Mouse (Mus musculus): Measurements from ENCODE around the gene C1qa. TPM values are rescaled to one million over a fixed set of nuclear protein-coding genes. Genes with fewer than 3 reads are reported as not detected.

The C1qa gene
- total RNA-seq, 2 experiments from 2014 or later: 0.57 to 1.2 TPM

GRCm38 (mm10) chr4:136904767-136905539, 6.3 kb upstream of the C1qa start:
- no peak for ATAC-seq (replicated peaks; ENCODE audit: poor library complexity)

- no peak for ATAC-seq (replicated peaks; ENCODE audit: poor library complexity)
These were observed 551 bp upstream of the C1qa start for GRCm38 (mm10) chr4:136899154-136899553.

DNA sequence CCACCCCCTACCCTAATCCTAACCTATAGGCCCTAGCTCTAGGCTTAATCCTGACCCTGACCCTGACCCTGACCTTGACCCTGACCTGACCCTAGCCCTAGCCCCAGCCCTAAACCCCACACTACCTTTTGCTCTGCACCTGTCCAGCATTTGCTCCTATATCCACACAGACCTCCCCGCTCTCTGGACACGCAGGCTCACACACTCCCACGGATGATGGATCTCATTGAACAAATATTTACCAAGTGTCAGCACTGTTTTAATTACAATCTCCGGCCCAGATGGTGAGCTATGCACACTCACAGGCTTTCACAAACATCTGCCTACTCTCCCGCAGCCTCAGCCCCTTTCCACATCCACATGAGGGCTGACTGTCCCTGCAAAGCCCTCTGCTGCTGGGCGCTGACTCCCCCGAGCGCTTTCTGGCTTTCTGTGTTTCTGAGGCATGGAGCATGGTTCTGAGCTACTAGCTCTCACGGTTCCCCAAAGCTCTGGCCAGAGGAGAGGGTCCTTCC, 462 bp downstream of the C1qa start:
- no peak for ATAC-seq (replicated peaks; ENCODE audit: poor library complexity)

DNA sequence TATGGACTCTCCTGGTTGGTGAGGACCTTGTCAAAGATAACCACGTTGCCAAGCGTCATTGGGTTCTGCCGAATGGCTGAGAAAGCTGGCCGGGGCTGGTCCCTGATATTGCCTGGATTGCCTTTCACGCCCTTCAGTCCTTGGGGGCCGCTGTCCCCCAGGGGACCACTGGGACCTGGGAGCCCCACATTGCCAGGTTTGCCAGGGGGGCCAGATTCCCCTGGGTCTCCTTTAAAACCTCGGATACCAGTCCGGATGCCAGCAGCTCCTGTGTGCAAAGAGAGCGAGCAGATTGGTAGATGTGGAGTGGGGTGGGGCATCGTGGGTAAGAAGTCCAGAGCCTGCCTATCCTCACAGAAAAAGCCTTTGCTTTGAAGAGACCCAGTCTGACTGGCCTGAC, 2.1 kb downstream of the C1qa start:
- no peak for ATAC-seq (replicated peaks; ENCODE audit: poor library complexity)

DNA sequence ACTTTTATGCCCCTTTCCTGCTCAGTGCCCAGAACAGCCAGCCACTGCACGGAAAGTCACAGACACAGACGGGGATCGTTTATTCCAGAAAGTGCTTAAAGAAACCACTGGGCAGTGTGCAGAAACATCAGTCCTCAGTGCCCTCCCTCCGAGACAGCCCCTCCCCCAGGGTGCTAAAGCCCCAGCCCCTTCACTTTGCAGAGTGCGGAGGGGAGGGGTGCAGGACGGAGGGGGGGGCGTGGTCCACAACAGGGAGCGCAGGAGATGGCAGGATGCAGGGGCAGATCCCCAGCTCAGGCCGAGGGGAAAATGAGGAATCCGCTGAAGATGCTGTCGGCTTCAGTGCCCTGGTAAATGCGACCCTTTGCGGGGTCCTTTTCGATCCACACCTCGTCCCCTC, 2.7 kb downstream of the C1qa start:
- no peak for ATAC-seq (replicated peaks; ENCODE audit: poor library complexity)

DNA sequence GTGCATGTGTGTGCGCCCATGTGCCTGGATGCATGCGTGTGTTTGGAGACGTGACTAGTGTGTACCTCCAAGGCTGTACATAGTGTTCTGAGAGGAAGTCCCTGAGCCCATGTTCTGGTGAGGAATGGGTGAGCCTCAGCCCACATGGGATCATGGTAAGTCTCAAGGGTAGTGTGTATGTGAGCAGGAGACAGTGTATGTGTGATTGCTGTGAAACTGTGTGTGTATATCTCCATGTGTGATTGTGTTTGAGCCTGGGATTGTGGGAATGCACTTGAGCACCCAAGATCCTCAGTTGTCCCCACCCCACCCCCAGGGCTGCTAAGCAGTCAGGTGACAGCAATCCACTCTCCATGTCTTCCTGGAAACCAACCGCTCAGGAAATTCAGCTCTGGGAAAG, 3.8 kb downstream of the C1qa start:
- no peak for ATAC-seq (replicated peaks; ENCODE audit: poor library complexity)

- peak; percentile 51 for ATAC-seq (replicated peaks; ENCODE audit: poor library complexity)
These were observed 4.7 kb downstream of the C1qa start for GRCm38 (mm10) chr4:136893691-136894543.

GRCm38 (mm10) chr4:136892811-136893210, 5.8 kb downstream of the C1qa start, which contains the start of gene C1qc:
C1qc (minus strand) TSS chr4:136893065.
- peak; percentile 74 for ATAC-seq (replicated peaks; ENCODE audit: poor library complexity)

DNA sequence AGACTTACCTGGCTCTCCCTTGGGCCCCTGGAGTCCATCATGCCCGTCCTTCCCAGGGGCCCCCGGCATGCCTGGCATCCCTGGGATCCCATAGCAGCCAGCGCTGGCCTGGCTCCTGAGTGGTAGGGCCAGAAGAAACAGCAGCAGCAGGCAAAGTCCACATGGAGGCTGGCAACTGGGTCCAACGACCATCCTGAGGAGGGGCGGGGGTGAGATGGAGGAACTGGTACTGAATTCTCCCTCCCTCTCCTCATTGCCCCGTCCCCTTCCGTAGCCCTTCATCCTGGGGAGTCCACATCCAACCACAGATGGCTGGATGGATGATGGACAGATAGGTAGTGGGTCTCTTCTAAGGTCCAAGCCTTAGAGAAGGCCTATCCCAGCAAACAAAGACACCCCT, 6.2 kb downstream of the C1qa start:
- no peak for ATAC-seq (replicated peaks; ENCODE audit: poor library complexity)

DNA sequence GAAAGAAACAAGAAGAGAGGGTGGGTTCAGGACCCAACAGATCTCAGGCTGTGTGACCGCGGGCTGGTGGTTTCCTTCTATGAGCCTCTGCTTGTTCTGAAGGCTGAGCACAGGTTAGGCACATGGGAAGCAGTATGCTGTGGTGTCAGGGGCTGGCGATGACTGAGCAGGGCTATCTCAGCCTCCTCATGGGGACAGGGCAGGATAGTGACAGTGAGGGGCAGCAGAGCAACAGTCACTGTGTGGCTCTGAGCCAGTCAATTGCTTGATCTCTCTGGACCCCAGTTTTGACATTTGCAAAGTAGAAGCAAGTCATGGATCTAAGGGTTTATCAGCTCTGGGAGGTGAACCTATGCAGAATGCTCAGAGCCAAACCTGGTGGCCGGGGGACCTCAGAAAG, 7.5 kb downstream of the C1qa start:
- no peak for ATAC-seq (replicated peaks; ENCODE audit: poor library complexity)

- ATAC-seq (replicated peaks; ENCODE audit: poor library complexity): no peak
These were observed 8.6 kb downstream of the C1qa start for GRCm38 (mm10) chr4:136889981-136890380.

- ATAC-seq (replicated peaks; ENCODE audit: poor library complexity): no peak
These were observed 10.9 kb downstream of the C1qa start for GRCm38 (mm10) chr4:136887714-136888113.

DNA sequence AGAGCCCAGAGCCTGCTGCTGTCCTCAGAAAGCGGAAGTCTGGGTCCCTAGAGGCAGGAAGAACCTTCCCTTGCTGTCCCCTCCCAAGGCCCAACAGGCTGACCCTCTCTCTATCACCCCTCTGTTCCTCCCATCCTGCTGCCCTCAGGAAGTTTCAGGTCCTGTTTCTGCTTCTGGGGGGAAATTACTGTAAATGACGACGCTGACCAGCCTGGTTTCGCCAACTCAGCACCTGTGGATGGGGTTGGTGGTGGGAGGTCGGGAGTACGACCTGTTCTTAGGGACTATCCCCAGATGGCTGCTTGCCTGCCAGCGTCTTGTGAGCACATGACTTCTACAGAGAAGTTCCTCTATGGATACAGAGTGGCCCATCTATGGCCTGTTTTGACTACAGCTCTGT, 12.5 kb downstream of the C1qa start, which contains the start of gene C1qb:
Gene C1qb, minus strand, starts transcription at position 87 of the 400 bp plus-strand sequence.
- ATAC-seq (replicated peaks; ENCODE audit: poor library complexity): no peak

DNA sequence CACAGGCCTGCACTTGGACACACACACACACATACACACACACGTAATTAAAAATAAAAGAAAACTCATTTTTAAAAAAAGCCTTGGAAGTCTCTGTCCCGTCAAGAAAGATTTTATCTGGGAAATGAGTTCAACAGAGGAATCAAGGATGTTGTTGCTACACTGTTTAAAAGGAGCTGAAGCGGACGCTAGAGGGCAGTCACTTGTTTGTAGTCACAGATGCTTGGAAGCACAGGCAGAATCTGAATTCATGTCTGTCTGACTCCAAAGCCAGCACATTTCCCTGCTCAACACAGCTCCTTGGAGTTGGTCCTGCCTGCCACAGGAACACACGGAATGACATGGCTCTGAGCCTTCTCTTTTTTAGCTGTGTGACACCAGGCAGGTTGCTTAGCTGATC, 20.0 kb downstream of the C1qa start:
- no peak for ATAC-seq (replicated peaks; ENCODE audit: poor library complexity)

GRCm38 (mm10) chr4:136878171-136878570, 20.4 kb downstream of the C1qa start:
- ATAC-seq (replicated peaks; ENCODE audit: poor library complexity): no peak

DNA sequence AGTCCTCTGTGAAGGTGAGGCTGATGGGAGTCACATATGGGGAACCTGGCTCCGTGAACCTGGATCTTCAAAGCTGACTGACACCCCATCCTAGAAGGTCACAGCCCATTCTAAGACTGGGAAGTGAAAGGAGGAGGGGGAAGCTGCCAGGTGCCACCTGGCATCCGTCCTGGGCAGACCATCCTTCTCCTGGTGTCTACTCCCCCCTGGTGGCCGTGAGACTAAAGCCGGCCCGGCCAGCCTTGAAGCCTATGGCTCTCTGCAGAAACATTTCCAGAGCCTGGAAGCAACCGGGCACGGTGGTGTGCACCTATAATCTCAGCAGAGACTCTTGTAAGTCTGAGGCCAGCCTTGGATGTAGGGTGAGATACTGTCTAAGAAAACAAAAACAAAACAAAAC, 21.6 kb downstream of the C1qa start:
- ATAC-seq (replicated peaks; ENCODE audit: poor library complexity): peak; percentile 42; the same call in 1 of the 2 replicates

GRCm38 (mm10) chr4:136875012-136875411, 23.6 kb downstream of the C1qa start:
- no peak for ATAC-seq (replicated peaks; ENCODE audit: poor library complexity)

GRCm38 (mm10) chr4:136868371-136868770, 30.2 kb downstream of the C1qa start:
- no peak for ATAC-seq (replicated peaks; ENCODE audit: poor library complexity)

DNA sequence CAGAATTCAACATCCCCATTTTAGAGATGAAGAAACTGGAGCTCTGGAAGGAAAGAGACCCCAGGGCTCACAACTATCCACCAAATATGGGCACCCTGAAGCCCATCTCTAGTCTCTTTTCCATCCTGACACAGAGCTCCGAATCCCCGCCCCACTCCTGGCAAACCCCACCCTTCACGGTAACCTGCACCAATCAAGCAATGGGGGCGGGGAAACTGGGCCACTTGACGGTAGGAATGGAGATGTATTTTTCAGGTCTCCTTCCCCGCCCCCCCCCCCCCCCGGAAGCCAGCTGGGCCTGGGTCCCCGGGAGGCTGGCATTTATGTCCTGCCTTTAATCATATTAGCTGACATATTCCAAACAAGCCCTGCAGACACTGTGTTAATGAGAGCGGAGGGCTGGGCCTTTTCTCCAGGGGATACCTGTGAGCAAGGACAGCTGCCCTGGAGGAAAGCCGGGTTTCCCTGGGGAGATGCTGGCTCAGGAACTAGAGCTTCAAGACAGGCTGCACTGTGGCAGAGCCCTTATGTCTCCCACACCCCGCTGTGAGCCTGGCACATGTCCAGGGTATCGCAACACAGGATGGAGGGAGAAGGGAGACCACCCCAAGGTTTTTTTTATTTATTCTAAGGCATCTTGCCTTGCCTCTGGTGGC, 30.8 kb downstream of the C1qa start:
- ATAC-seq (replicated peaks; ENCODE audit: poor library complexity): no peak

- no peak for ATAC-seq (replicated peaks; ENCODE audit: poor library complexity)
These were observed 33.1 kb downstream of the C1qa start for GRCm38 (mm10) chr4:136865531-136865930.

DNA sequence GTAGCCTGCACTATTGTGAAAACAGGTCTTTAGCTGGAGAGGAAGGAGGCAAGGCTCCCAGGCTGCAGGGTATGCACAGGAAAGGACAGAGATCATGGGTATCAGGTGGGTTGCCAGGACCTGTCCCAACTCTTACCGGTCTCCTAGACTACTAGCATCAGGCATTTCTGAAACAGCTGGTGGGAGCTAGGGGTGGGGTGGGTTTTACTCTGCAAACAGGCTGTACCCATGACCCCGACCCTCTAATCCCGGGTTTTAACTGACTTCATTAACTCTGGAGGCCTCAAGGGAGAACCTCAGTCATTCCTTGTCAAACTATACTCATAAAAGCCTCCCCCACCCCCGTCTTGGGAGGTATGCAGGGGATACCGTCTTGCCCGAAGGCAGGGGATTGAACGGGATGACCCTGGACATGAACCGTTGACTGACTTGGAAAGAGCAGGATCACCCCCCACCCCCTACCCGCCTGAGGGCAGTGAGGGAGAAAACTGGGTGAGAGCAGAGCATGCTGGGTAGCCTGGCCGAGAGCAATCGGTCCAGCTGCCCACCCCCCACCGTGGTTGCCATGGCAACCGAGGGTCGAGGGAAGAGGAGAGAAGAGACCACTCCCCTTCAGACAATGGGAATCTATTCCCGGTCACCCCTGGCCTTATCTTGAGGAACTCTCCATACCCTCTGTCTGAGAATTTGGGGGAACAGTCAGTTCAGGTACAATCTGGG, 33.7 kb downstream of the C1qa start:
- ATAC-seq (replicated peaks; ENCODE audit: poor library complexity): no peak

All from megakaryocyte progenitor cell, adult 5-6 weeks (primary cell).